Mouse (Mus musculus): ENCODE measurements around the gene Prep. TPM values are rescaled to one million over a fixed set of nuclear protein-coding genes. Genes with fewer than 3 reads are reported as not detected.
"Not testable (repeated sequence)": the region's sequence is repeated elsewhere in the genome, so short reads cannot be mapped to it uniquely, and the experiment has no call there.

The Prep gene
- polyA plus RNA-seq, 1 experiment from 2014 or later: 22.0 TPM

DNA sequence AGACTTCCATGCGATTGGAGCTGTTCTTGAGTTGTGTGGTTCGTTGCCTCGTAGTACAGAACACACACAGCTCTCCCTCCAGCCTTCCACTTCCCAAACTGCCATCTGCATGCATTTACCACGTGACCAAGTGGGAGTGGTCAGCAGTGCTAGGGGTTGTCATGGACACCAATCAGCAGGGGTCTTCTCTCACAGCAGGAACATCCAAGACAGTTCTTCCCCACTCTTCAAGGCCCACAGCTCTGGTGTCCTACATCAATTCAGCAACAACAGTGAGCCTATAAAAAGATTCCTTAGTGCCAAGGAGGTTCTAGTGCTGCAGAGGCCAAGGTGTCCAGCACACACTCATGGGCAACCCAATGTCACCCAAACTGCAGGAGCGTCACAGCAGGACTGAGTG, 84.1 kb downstream of the Prep start:
- H3K27me3 ChIP-seq: no peaks in the 10 kb centered on the region
- H3K4me2 ChIP-seq: no peak overlapping the region
- 62% methylated on average over 5 of the region's 5 CpGs for WGBS
- ATAC-seq (ENCODE audit: insufficient number of reproducible peaks, insufficient read depth, low FRiP score, low TSS enrichment, low read depth): no peak
- H3K4me1 ChIP-seq: no peaks in the 10 kb centered on the region
- H3K9me3 ChIP-seq: no peaks in the 10 kb centered on the region
- no peak overlapping the region for H3K4me3 ChIP-seq
- H3K9ac ChIP-seq: no peak overlapping the region
- H3K27ac ChIP-seq: no peak overlapping the region
- peaks cover 71% of the 10 kb centered on the region for H3K36me3 ChIP-seq

DNA sequence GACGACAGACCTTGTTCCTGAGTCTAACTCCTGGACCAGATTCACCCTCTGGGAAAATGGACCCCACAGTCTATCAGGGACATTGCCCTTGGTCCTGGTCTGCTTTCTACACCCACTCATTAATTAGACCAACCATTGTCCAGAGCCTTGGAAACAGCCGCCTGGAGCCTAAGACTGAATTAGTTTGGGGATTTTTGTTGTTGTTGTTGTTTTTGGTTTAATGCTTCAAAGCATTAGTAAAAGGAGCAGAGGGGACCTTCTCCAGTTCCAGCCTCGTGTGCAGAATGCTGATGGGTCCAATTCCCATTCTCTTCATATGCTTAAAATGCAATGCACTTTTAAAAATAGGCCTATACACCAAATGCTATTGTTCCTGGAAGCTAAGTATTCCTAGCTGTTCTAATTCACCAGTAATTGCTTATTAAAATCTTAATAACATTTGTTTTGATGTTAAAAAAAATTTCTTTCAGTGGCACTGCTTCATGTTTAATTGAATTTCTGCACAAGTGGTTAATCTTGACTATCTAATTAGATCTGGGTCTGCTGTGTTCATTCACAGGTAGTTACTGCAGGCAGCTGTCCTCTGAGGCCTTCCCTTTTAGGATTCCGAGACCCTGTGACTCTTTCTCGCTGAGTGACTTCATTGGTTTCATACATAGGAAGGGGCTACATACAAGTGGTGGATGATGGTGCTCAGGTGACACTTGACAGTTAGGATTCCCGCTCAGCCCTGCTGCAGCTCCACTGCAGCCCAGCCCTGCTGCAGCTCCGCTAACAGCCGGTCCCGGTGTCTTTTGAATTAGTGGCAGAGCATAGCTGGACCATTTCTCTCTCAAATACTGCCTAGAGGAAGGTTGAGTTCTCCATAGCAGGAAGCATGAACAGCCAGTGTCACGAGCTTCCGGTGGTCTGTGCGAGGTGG, 85.0 kb downstream of the Prep start:
- 88% methylated on average over 12 of the region's 12 CpGs for WGBS
- Histone ChIP-seq H3K36me3 (peaks cover 78% of the 10 kb centered on the region), H3K27me3 (no peaks in the 10 kb centered on the region), H3K9me3 (no peaks in the 10 kb centered on the region), H3K9ac (no peak overlapping the region), H3K4me3 (no peak overlapping the region), H3K27ac (no peak overlapping the region), H3K4me1 (no peaks in the 10 kb centered on the region), H3K4me2 (no peak overlapping the region)
- ATAC-seq (ENCODE audit: insufficient number of reproducible peaks, insufficient read depth, low FRiP score, low TSS enrichment, low read depth): no peak

DNA sequence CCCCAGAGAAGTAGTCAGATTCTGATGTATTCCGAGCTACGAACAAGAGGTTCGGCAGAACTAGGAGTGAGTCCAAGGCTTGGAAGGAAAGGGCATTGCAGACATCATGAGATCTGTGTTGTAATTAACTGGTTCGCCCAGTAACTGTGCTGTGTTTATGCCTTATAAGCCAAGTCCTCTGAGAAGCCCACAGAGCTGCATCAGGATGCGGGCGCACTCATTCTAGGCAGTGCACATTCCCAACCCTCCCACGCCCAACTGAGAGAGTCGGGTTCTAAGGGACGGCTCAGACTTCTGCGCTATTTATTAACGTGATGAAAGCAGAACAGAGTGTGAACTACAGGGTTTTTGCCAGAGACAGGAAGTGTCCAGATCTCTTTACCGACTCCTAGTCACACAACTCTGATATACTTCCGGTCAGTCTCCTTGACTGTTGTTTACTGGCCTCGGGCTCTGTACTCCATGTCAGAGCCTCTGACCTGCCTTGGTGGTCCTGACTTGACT, 87.6 kb downstream of the Prep start:
- no peak for ATAC-seq (ENCODE audit: insufficient number of reproducible peaks, insufficient read depth, low FRiP score, low TSS enrichment, low read depth)
- Histone ChIP-seq H3K4me1 (no peaks in the 10 kb centered on the region), H3K4me2 (no peak overlapping the region), H3K9me3 (no peaks in the 10 kb centered on the region), H3K4me3 (no peak overlapping the region), H3K9ac (no peak overlapping the region), H3K36me3 (peaks cover 93% of the 10 kb centered on the region), H3K27ac (no peak overlapping the region), H3K27me3 (no peaks in the 10 kb centered on the region)
- WGBS: 94% methylated on average over 14 of the region's 14 CpGs

DNA sequence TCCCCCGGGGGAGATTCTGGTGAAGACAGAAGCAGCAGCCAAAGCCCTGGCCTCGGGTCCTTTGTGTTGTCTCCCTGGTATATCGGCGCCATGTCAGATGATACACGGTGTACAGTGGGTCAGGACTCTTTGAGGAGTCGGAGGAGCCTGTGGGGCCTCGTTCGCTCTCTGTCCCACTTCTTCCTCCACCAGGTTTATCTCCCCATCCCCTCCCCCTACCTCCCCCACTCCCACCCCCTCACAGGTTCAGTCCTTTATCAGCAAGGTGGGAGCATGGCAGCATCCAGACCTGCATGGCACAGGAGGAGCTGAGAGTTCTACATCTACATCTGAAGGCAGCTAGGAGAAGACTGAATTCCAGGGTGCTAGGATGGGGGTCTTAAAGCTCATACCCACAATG, 98.8 kb downstream of the Prep start:
- no peak overlapping the region for H3K4me2 ChIP-seq
- no peaks in the 10 kb centered on the region for H3K4me1 ChIP-seq
- no peak for ATAC-seq (ENCODE audit: insufficient number of reproducible peaks, insufficient read depth, low FRiP score, low TSS enrichment, low read depth)
- no peak overlapping the region for H3K4me3 ChIP-seq
- H3K9ac ChIP-seq: no peak overlapping the region
- no peaks in the 10 kb centered on the region for H3K9me3 ChIP-seq
- H3K36me3 ChIP-seq: 0 out of 2 replicates have a peak, but pooled peaks cover 3% of the 10 kb centered on the region
- H3K27me3 ChIP-seq: no peaks in the 10 kb centered on the region
- no peak overlapping the region for H3K27ac ChIP-seq
- 85% methylated on average over 8 of the region's 8 CpGs for WGBS

DNA sequence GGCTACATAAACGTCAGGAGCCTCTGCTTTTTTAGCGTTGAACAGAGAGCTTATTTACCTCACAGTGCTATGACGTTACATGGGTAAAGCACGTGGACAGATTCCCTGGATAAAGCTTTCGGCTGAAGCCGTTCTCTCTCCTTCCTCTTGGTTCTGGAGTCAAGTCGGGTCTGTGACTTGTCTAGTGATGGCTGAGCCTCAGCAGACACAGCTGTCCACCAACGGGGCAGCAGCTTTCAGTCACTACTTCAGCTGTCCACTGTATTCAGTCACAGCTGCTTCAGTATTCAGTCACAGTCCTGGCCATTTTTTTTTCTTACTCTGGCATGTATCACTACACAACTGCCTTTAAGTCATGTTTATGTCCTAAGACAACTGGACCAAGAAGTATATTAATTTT, 106.9 kb downstream of the Prep start:
- no peaks in the 10 kb centered on the region for H3K27me3 ChIP-seq
- no peaks in the 10 kb centered on the region for H3K4me1 ChIP-seq
- no peak overlapping the region for H3K4me3 ChIP-seq
- H3K4me2 ChIP-seq: no peak overlapping the region
- no peak overlapping the region for H3K9ac ChIP-seq
- H3K9me3 ChIP-seq: no peaks in the 10 kb centered on the region
- no peak overlapping the region for H3K27ac ChIP-seq
- ATAC-seq (ENCODE audit: insufficient number of reproducible peaks, insufficient read depth, low FRiP score, low TSS enrichment, low read depth): no peak
- no peaks in the 10 kb centered on the region for H3K36me3 ChIP-seq
- WGBS: 85% methylated on average over 8 of the region's 8 CpGs

DNA sequence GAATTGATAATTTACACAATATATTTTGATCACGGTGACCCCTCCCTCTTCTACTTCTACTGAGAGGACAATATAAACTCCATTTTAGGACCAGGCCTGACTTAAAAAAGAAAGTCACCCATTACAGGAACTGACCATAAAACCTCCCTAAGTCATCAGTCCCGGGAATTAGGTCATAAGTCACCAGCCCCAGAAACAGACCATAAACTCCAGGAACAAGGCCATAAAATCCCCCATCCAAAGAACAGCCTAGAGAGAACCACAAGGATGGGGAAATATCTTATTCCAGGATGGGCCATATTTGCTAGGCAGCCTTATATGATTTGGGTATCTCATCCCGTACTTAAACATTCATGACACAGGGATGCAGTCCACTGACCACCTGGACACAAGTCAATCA, 107.3 kb downstream of the Prep start:
- no peaks in the 10 kb centered on the region for H3K27me3 ChIP-seq
- 92% methylated on average over 3 of the region's 3 CpGs for WGBS
- ATAC-seq (ENCODE audit: insufficient number of reproducible peaks, insufficient read depth, low FRiP score, low TSS enrichment, low read depth): no peak
- no peak overlapping the region for H3K4me2 ChIP-seq
- H3K9ac ChIP-seq: no peak overlapping the region
- no peaks in the 10 kb centered on the region for H3K36me3 ChIP-seq
- no peak overlapping the region for H3K4me3 ChIP-seq
- H3K27ac ChIP-seq: no peak overlapping the region
- H3K9me3 ChIP-seq: no peaks in the 10 kb centered on the region
- H3K4me1 ChIP-seq: no peaks in the 10 kb centered on the region

DNA sequence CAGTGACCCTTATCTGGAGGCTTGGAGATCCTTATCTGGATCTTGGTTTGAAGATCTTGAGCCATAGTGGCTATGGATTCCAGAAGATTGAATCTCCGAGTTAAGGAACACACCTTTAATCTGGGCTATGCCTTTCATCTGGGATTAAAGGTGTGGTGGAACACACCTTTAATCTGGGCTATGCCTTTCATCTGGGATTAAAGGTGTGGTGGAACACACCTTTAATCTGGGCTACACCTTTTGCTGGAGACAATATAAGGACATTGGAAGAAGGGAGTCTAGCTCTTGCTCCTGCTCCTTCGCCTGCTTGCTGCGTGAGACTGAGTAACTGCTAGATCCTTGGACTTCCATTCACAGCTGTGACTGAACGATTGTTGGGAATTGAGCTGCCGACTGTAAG, 110.8 kb downstream of the Prep start, which contains the start of gene Popdc3:
TSS of gene Popdc3 (plus strand) at position 301 of the 400 bp plus-strand sequence.
- 80% methylated on average over 1 of the region's 5 CpGs for WGBS
- not testable (repeated sequence) for H3K9me3 ChIP-seq; H3K27ac ChIP-seq; H3K9ac ChIP-seq; ATAC-seq (ENCODE audit: insufficient number of reproducible peaks, insufficient read depth, low FRiP score, low TSS enrichment, low read depth); H3K4me3 ChIP-seq; H3K4me2 ChIP-seq; H3K36me3 ChIP-seq; H3K27me3 ChIP-seq; H3K4me1 ChIP-seq

DNA sequence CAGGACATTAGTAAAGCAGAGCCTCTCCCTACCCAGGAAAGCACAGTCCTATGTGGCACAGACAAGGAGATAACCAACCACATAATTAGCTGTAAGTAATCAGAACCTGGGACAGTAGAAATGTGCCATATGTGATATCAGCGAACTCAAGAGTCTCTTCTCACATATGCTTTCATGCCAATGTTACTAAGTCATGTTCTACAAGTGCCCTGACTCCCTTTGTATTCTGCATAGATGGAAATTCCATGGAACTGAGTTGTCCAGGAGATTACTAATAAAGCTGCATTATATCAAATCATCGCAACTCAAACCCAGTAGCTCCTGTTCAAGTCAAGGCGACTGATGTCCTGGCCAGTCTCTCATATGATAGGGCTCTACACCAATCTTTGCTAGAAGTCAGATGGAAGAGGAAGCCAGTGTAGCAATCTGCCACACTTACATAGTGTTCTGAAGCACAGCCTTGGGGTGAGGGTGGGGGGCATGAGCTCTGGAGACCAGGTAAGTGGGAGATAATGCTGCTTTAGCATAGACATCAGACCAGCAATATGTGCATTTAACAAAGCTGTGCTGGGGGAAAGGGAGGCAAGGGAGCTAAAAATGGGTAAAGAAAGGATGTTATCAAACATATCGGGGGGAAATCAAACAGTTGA, 113.8 kb downstream of the Prep start:
- WGBS: 94% methylated on average over 4 of the region's 4 CpGs
- no peak for ATAC-seq (ENCODE audit: insufficient number of reproducible peaks, insufficient read depth, low FRiP score, low TSS enrichment, low read depth)
- no peaks in the 10 kb centered on the region for H3K4me1 ChIP-seq
- H3K9ac ChIP-seq: no peak overlapping the region
- no peaks in the 10 kb centered on the region for H3K9me3 ChIP-seq
- no peak overlapping the region for H3K4me2 ChIP-seq
- no peak overlapping the region for H3K4me3 ChIP-seq
- no peaks in the 10 kb centered on the region for H3K36me3 ChIP-seq
- no peak overlapping the region for H3K27ac ChIP-seq
- no peaks in the 10 kb centered on the region for H3K27me3 ChIP-seq

DNA sequence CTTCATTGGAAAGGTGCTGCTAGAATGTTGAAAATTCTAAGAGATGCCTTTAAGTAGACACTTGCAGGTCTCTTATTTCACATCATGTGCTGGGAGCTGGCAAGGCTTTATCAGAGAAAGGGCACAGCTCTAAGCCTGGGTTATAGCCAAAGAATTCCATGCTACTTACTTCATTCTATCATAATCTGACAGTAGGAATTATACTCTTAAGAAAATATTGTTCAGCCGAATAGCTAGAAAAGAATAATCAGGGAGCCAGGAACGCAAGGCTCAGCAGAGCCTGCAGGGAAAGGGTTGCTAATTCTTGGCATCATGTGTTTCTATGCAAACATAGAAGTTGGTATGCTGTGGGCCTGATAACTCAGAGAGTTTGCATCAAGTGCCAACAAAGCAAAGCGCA, 114.3 kb downstream of the Prep start:
- Histone ChIP-seq H3K4me2 (no peak overlapping the region), H3K27ac (no peak overlapping the region), H3K4me3 (no peak overlapping the region), H3K27me3 (no peaks in the 10 kb centered on the region), H3K36me3 (no peaks in the 10 kb centered on the region), H3K9ac (no peak overlapping the region), H3K4me1 (no peaks in the 10 kb centered on the region), H3K9me3 (no peaks in the 10 kb centered on the region)
- whole genome bisulfite sequencing: 91% methylated on average over 3 of the region's 3 CpGs
- no peak for ATAC-seq (ENCODE audit: insufficient number of reproducible peaks, insufficient read depth, low FRiP score, low TSS enrichment, low read depth)

DNA sequence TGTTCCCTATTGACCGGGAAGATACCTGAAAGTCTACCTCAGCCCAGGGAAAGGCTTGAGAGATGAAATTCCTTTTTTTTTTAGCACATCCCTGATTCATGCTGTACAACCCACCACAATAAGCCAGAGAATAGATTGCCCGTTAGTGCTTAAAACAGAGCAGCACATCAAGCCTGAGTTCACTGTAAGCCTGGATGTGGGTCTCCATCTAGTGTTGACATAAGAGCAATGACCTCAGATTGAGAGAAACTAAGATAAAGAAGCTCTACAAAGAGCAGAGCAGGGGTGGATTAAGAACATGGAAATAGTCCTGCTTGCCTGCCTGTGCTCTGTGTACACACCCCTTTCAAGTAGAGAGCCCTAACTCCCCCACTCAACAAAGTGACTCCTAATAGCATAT, 118.5 kb downstream of the Prep start:
- Histone ChIP-seq H3K4me1 (no peaks in the 10 kb centered on the region), H3K4me3 (no peak overlapping the region), H3K9me3 (no peaks in the 10 kb centered on the region), H3K27ac (no peak overlapping the region), H3K4me2 (no peak overlapping the region), H3K36me3 (no peaks in the 10 kb centered on the region), H3K27me3 (no peaks in the 10 kb centered on the region), H3K9ac (no peak overlapping the region)
- WGBS: 91% methylated on average over 2 of the region's 2 CpGs
- no peak for ATAC-seq (ENCODE audit: insufficient number of reproducible peaks, insufficient read depth, low FRiP score, low TSS enrichment, low read depth)

DNA sequence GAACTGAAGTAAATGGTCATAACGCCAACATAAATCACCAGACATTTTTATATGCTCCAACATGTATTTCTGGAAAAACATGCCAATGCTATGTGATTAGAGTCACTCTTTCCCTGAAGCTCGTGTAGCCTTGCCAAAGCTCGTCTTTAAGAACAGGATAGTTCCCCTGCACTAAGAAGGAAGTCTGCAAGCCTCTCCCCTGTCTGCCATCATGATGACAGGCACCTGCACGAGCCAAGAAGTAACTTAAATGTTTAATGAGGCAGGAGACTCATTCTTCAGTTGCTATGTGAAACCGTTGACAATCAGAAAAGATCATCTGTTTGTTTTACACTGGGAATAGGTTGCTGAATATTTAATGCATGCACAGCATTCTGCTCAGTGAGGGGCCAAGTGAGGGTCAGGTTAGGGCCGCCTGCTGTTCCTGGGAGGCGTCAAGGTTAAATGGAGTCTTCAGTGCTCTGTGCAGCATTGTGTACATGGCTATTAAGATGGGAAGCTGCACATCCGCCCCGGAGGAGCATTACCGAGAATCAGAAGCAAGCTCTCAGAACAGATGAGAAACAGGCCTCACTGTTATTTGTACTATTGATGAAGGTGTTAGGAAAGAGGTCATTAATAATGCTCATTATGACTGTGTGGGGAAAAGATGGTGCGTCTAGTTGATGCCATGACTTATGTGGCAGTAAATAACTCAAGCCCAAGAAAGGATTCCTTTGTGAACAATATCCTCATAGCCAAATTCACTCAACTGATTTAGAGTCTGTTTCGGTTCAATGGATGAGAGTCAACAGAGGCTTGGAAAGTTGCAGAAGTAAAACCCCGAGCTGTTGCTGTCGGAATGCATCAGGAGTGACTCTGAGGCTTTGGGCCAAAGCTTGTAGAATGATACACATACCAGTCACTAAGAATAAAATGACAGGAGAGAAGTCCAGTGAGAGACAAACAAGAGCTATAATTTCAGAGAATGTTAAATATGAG, 126.6 kb downstream of the Prep start:
- Histone ChIP-seq H3K27ac (no peak overlapping the region), H3K36me3 (no peaks in the 10 kb centered on the region), H3K27me3 (no peaks in the 10 kb centered on the region), H3K9me3 (no peaks in the 10 kb centered on the region), H3K9ac (no peak overlapping the region), H3K4me2 (no peak overlapping the region), H3K4me1 (no peaks in the 10 kb centered on the region), H3K4me3 (no peak overlapping the region)
- 59% methylated on average over 14 of the region's 14 CpGs for WGBS
- ATAC-seq (ENCODE audit: insufficient number of reproducible peaks, insufficient read depth, low FRiP score, low TSS enrichment, low read depth): no peak
